Mouse (Mus musculus): ENCODE data around the gene Spata1.

- TF ChIP-seq CTCF (IDR thresholded peaks at IDR 0.05; ENCODE audit: control insufficient read depth, insufficient read depth, low read length) (no peak), POLR2A (IDR thresholded peaks at IDR 0.05; ENCODE audit: borderline replicate concordance, control insufficient read depth, low read depth, low read length) (no peak)
Observed at GRCm38 (mm10) chr3:146433681-146434350, 65.7 kb downstream of the Spata1 start.

All from bone marrow, adult 2 months (tissue).